Mouse (Mus musculus) stomach, embryonic 16.5 days (tissue): Measurements from ENCODE around the gene Cux2. TPM values are rescaled to one million over a fixed set of nuclear protein-coding genes. Genes with fewer than 3 reads are reported as not detected.
A peak's percentile ranks its signal among the peaks of the same experiment; 100 is the strongest.

Source experiments
- ATAC-seq: fragments of 200-750 bp; cut with Nextera tagmentation; 2 replicates; pipeline ENCODE4 v1.8.0; 2017; ENCODE audit warnings: moderate number of reproducible peaks, moderate TSS enrichment; ENCODE audit not compliant: insufficient read depth, low FRiP score
- H3K27ac ChIP-seq: fragments of 300-500 bp; sonication (generic); 2 replicates; pipeline ENCODE4 v1.5.1; 2014; ENCODE audit warnings: low read length
- H3K27me3 ChIP-seq: fragments of 300-500 bp; sonication (generic); 2 replicates; pipeline ENCODE4 v1.6.1; 2014; ENCODE audit warnings: low read length, control low read depth, mixed read lengths; ENCODE audit not compliant: control insufficient read depth, insufficient read depth
- H3K36me3 ChIP-seq: fragments of 300-500 bp; sonication (generic); 2 replicates; pipeline ENCODE4 v1.6.1; 2014; ENCODE audit warnings: low read length; ENCODE audit not compliant: control insufficient read depth, insufficient read depth
- H3K4me1 ChIP-seq: fragments of 300-500 bp; sonication (generic); 2 replicates; pipeline ENCODE4 v1.6.1; 2014; ENCODE audit warnings: low read length, control low read depth, mixed read lengths; ENCODE audit not compliant: control insufficient read depth, insufficient read depth
- H3K4me2 ChIP-seq: fragments of 300-500 bp; sonication (generic); 2 replicates; pipeline ENCODE4 v1.6.1; 2014; ENCODE audit warnings: low read depth, low read length, mixed read lengths
- H3K4me3 ChIP-seq: fragments of 300-500 bp; sonication (generic); replicated peaks from 2 replicates; pipeline ENCODE4 v1.5.1; 2014; ENCODE audit warnings: mild to moderate bottlenecking, low read length
- H3K9ac ChIP-seq: fragments of 300-500 bp; sonication (generic); 2 replicates; pipeline ENCODE4 v1.6.1; 2014; ENCODE audit warnings: low read length
- H3K9me3 ChIP-seq: fragments of 300-500 bp; sonication (generic); replicated peaks from 2 replicates; pipeline ENCODE4 v1.6.1; 2016; ENCODE audit warnings: low read length, control low read depth; ENCODE audit not compliant: control insufficient read depth
- WGBS: fragments of 180-500 bp; shearing (Covaris S2); extraction: QIAGEN DNeasy Blood & Tissue Kit; methylation state at CpG from one replicate; pipeline ENCODE4 v1.1.7; 2014; 5-methylcytosine and 5-hydroxymethylcytosine counted together
- polyA plus RNA-seq: library from polyadenylated mRNA; unstranded; fragments of >200 nt; fragmentation: Nextera tagmentation; extraction: Ambion mirVana; gene quantifications from 2 replicates; pipeline ENCODE4 v1.2.1, GENCODE M21; 2015

The Cux2 gene
- polyA plus RNA-seq, 1 experiment from 2014 or later = 3.5 TPM

GRCm38 (mm10) chr5:121813744-121814143 is 236.2 kb downstream of the Cux2 start:
- H3K4me3 ChIP-seq = no peak overlapping the region
- H3K36me3 ChIP-seq = peaks cover 14% of the 10 kb centered on the region
- H3K4me2 ChIP-seq = no peak overlapping the region
- ATAC-seq = no peak
- no peaks in the 10 kb centered on the region for H3K9me3 ChIP-seq
- 90% methylated on average over 10 of the region's 10 CpGs for WGBS
- no peak overlapping the region for H3K27ac ChIP-seq
- H3K27me3 ChIP-seq = no peaks in the 10 kb centered on the region
- no peaks in the 10 kb centered on the region for H3K4me1 ChIP-seq
- H3K9ac ChIP-seq = no peak overlapping the region

- no peak overlapping the region for H3K4me2 ChIP-seq
- no peak for ATAC-seq
- peaks cover 11% of the 10 kb centered on the region; the same call in 1 of the 2 replicates for H3K36me3 ChIP-seq
- no peak overlapping the region for H3K4me3 ChIP-seq
- no peaks in the 10 kb centered on the region for H3K9me3 ChIP-seq
- H3K4me1 ChIP-seq = no peaks in the 10 kb centered on the region
- H3K27ac ChIP-seq = no peak overlapping the region
- H3K27me3 ChIP-seq = no peaks in the 10 kb centered on the region
- no peak overlapping the region for H3K9ac ChIP-seq
- 78% methylated on average over 7 of the region's 7 CpGs for WGBS
These were observed 237.2 kb downstream of the Cux2 start for GRCm38 (mm10) chr5:121812526-121813243.

GRCm38 (mm10) chr5:121811485-121811931 is 238.4 kb downstream of the Cux2 start:
- 0 out of 2 replicates have a peak, but pooled peaks have one; percentile 8 for ATAC-seq
- peaks cover 2% of the 10 kb centered on the region; the same call in 1 of the 2 replicates for H3K36me3 ChIP-seq

GRCm38 (mm10) chr5:121810331-121811151 is 239.4 kb downstream of the Cux2 start:
- no peak overlapping the region for H3K27ac ChIP-seq
- H3K4me2 ChIP-seq = no peak overlapping the region
- WGBS = 84% methylated on average over 17 of the region's 17 CpGs
- H3K36me3 ChIP-seq = no peaks in the 10 kb centered on the region
- no peaks in the 10 kb centered on the region for H3K27me3 ChIP-seq
- no peak overlapping the region for H3K4me3 ChIP-seq
- H3K4me1 ChIP-seq = no peaks in the 10 kb centered on the region
- H3K9me3 ChIP-seq = no peaks in the 10 kb centered on the region
- ATAC-seq = no peak
- no peak overlapping the region for H3K9ac ChIP-seq

More at GRCm38 (mm10) chr5:121811485-121811931, 238.4 kb downstream of the Cux2 start:
- WGBS = 92% methylated on average over 5 of the region's 5 CpGs
- Histone ChIP-seq H3K9ac (no peak overlapping the region), H3K9me3 (no peaks in the 10 kb centered on the region), H3K27me3 (no peaks in the 10 kb centered on the region), H3K4me1 (no peaks in the 10 kb centered on the region), H3K4me3 (no peak overlapping the region), H3K4me2 (no peak overlapping the region), H3K27ac (no peak overlapping the region)

- no peak overlapping the region for H3K9ac ChIP-seq
- ATAC-seq = no peak
- no peak overlapping the region for H3K27ac ChIP-seq
- H3K9me3 ChIP-seq = no peaks in the 10 kb centered on the region
- 65% methylated on average over 5 of the region's 5 CpGs for WGBS
- H3K27me3 ChIP-seq = no peaks in the 10 kb centered on the region
- no peak overlapping the region for H3K4me3 ChIP-seq
- no peaks in the 10 kb centered on the region for H3K4me1 ChIP-seq
- H3K36me3 ChIP-seq = no peaks in the 10 kb centered on the region
- H3K4me2 ChIP-seq = no peak overlapping the region
These were observed 240.2 kb downstream of the Cux2 start for GRCm38 (mm10) chr5:121809667-121810224.

GRCm38 (mm10) chr5:121808202-121808601 is 241.7 kb downstream of the Cux2 start:
- no peak overlapping the region for H3K4me3 ChIP-seq
- H3K4me1 ChIP-seq = no peaks in the 10 kb centered on the region
- ATAC-seq = no peak
- H3K4me2 ChIP-seq = no peak overlapping the region
- 0 out of 2 replicates have a peak, but pooled peaks cover 7% of the 10 kb centered on the region for H3K36me3 ChIP-seq
- no peak overlapping the region for H3K27ac ChIP-seq
- no peaks in the 10 kb centered on the region for H3K9me3 ChIP-seq
- WGBS = 89% methylated on average over 2 of the region's 2 CpGs
- no peaks in the 10 kb centered on the region for H3K27me3 ChIP-seq
- no peak overlapping the region for H3K9ac ChIP-seq

GRCm38 (mm10) chr5:121807186-121807585 is 242.7 kb downstream of the Cux2 start:
- Histone ChIP-seq H3K27me3 (no peaks in the 10 kb centered on the region), H3K27ac (no peak overlapping the region), H3K4me1 (no peaks in the 10 kb centered on the region), H3K36me3 (0 out of 2 replicates have a peak, but pooled peaks cover 9% of the 10 kb centered on the region), H3K9me3 (no peaks in the 10 kb centered on the region), H3K9ac (no peak overlapping the region), H3K4me2 (no peak overlapping the region), H3K4me3 (no peak overlapping the region)
- ATAC-seq = no peak
- 57% methylated on average over 3 of the region's 3 CpGs for WGBS
